Mouse (Mus musculus) central nervous system, embryonic 11.5 days (tissue): ENCODE data around the gene Hpdl. TPM values are rescaled to one million over a fixed set of nuclear protein-coding genes. Genes with fewer than 3 reads are reported as not detected.

Experiments used
- polyA plus RNA-seq: library from polyadenylated mRNA; depleted of rRNA; stranded (reverse); fragments of >200 nt; gene quantifications from 2 replicates; pipeline ENCODE4 v1.2.3, GENCODE M21; 2012; rRNA removed

The Hpdl gene
- polyA plus RNA-seq = 0.28 and 0.76 TPM in 2 replicates

DNA sequence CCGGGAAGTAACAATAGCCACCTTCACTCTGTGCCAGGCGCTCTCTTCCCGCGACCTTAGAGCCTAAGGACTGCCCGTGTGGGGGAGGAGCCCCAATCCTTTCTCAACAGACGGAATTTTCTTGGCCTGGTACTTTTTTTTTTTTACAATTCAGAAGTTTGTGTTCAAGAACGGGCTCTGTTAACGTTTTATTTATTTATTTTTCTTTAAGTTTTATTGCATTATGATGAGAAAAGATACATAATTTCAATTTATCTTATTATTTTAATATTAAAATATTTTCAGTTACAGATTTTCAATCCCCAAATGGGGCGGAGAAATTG lies at the start of gene Hpdl:
Gene Hpdl, minus strand, starts transcription at position 14 of the 323 bp plus-strand sequence.

DNA sequence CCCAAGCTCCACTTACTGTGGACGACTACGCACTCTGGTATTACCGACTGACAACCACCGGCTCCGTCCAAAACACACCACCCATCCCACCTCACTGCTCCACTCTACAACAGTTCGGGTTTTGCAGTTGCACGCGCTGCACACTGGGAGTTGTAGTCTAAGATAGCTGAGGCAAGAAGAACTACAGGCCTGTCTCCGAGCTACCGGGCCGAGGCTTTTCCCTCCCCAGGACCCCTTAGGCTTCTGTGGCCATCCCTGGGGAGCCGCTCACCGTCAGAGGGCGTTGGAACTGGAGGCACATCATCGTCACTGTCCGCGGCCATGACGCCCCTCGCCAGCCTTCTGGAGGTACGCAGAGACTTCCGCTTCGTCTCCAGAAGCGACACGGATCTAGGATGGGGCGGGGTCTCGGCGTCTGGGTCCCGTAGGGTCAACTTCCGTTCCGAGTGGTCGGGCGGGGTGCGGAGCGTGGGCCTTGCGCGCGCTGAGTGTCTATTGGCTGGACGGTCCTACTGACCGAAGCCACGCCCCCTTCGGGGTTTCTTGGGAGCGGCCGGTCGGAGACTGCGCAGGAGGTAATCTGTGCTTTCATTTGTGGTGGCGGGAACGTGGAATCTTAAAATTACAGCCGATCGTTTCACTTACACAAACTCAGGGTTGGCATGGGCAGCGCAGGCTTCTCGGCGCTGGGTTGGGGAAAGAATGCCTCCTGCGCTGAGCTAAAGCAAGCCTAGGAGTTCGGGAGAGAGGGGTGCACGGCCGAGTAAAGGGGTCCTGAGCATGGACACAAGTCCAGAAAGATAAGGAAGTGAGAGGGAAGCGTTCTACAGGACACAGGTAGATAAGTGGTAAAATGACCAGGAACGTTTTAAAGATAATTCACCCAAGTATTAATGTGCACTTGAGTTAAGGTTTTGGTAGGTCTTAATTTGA lies 14.0 kb downstream of the Hpdl start, which contains the start of the genes Toe1 and Mutyh:
Gene Toe1, minus strand, starts transcription at position 444 of the 933 bp plus-strand sequence.
Gene Mutyh, plus strand, starts transcription at position 527 of the 933 bp plus-strand sequence.

Other genes starting within 250 kb of the Hpdl start
- 1.7 and 3.1 TPM in 2 replicates for gene Ccdc17, start 225.1 kb downstream of the Hpdl start, polyA plus RNA-seq
- gene Nasp, start 193.8 kb downstream of the Hpdl start, polyA plus RNA-seq = 359 and 483 TPM in 2 replicates
- gene Akr1a1, start 170.0 kb downstream of the Hpdl start, polyA plus RNA-seq = 372 and 516 TPM in 2 replicates
- gene Prdx1, start 136.2 kb downstream of the Hpdl start, polyA plus RNA-seq = 314 and 462 TPM in 2 replicates
- 19.1 and 26.3 TPM in 2 replicates for gene Mmachc, start 113.3 kb downstream of the Hpdl start, polyA plus RNA-seq
- gene Ccdc163, start 113.2 kb downstream of the Hpdl start, polyA plus RNA-seq = 36.8 and 54.1 TPM in 2 replicates
- gene Tesk2, start 100.8 kb downstream of the Hpdl start, polyA plus RNA-seq = 6.0 and 8.2 TPM in 2 replicates
- gene Toe1, start 14.1 kb downstream of the Hpdl start, polyA plus RNA-seq = 32.8 and 42.0 TPM in 2 replicates
- gene Mutyh, start 14.0 kb downstream of the Hpdl start, polyA plus RNA-seq = 21.6 and 26.6 TPM in 2 replicates
- gene Zswim5, start 55.7 kb upstream of the Hpdl start, polyA plus RNA-seq = 13.2 and 16.7 TPM in 2 replicates
- 110 and 144 TPM in 2 replicates for gene Urod, start 172.7 kb upstream of the Hpdl start, polyA plus RNA-seq
- gene Hectd3, start 173.6 kb upstream of the Hpdl start, polyA plus RNA-seq = 19.0 and 23.6 TPM in 2 replicates
- gene Eif2b3, start 197.7 kb upstream of the Hpdl start, polyA plus RNA-seq = 32.6 and 34.8 TPM in 2 replicates